Mouse (Mus musculus): ENCODE results near the gene Abhd17a.

GRCm38 (mm10) chr10:80545590-80545989 is 44.6 kb downstream of the Abhd17a start:
- TF ChIP-seq GATA1 (IDR thresholded peaks at IDR 0.05; ENCODE audit: borderline replicate concordance, low read length) (no peak), FLI1 (IDR thresholded peaks at IDR 0.05; ENCODE audit: low read length) (no peak)

All from megakaryocyte, embryonic 14.5 days (primary cell).